Mouse (Mus musculus) limb, embryonic 10.5 days (tissue): ENCODE results near the gene Ncam2. TPM values are rescaled to one million over a fixed set of nuclear protein-coding genes. Genes with fewer than 3 reads are reported as not detected.

Source experiments
- DNase-seq: peaks from one replicate; pipeline ENCODE4 v3.0.0-alpha.2; 2017; ENCODE audit warnings: low spot score
- H3K27ac ChIP-seq: fragments of 300-500 bp; sonication (generic); 2 replicates; pipeline ENCODE4 v1.5.1; 2016; ENCODE audit warnings: mild to moderate bottlenecking
- H3K27me3 ChIP-seq: fragments of 300-500 bp; sonication (generic); 2 replicates; pipeline ENCODE4 v1.6.1; 2016; ENCODE audit warnings: low read depth, mild to moderate bottlenecking; ENCODE audit not compliant: poor library complexity, severe bottlenecking
- H3K36me3 ChIP-seq: fragments of 300-500 bp; sonication (generic); 2 replicates; pipeline ENCODE4 v1.6.1; 2016; ENCODE audit warnings: mild to moderate bottlenecking, moderate library complexity
- H3K4me1 ChIP-seq: fragments of 300-500 bp; sonication (generic); 2 replicates; pipeline ENCODE4 v1.6.1; 2016
- H3K4me3 ChIP-seq: fragments of 300-500 bp; sonication (generic); 2 replicates; pipeline ENCODE4 v1.5.1; 2016; ENCODE audit warnings: mild to moderate bottlenecking, moderate library complexity
- H3K9me3 ChIP-seq: fragments of 300-500 bp; sonication (generic); replicated peaks from 2 replicates; pipeline ENCODE4 v1.6.1; 2016; ENCODE audit warnings: mild to moderate bottlenecking
- WGBS: fragments of 180-500 bp; shearing (Covaris S2); methylation state at CpG from one replicate; pipeline ENCODE4 v1.1.7; 2016; 5-methylcytosine and 5-hydroxymethylcytosine counted together
- polyA plus RNA-seq: library from polyadenylated mRNA; unstranded; fragments of >200 nt; fragmentation: Nextera tagmentation; extraction: Ambion mirVana; gene quantifications from 2 replicates; pipeline ENCODE4 v1.2.1, GENCODE M21; 2016

The Ncam2 gene
- polyA plus RNA-seq, 1 experiment from 2014 or later, result 0.40 TPM

DNA sequence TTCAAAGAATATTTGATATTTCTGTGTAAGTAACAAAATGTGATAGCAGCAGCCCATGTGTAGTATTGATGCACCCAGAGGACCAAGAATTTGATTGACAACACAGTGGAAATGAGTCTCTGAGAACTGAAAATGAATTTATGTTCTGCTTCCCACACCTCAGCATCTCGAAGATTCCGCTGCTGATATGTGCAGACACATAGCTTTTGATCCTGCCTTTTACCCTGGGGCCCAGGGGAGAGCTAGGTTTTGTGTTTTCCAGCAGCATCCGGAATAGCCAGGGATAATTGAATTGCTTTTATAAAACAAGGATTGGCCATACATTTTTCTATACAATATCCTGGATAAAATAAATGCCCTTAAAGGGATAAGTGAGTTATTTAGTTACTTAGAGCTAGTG, 20.7 kb downstream of the Ncam2 start:
- H3K4me3 ChIP-seq, result no peak overlapping the region
- H3K27ac ChIP-seq, result no peak overlapping the region
- no peaks in the 10 kb centered on the region for H3K4me1 ChIP-seq
- H3K36me3 ChIP-seq, result no peaks in the 10 kb centered on the region
- 86% methylated on average over 3 of the region's 3 CpGs for WGBS
- no peaks in the 10 kb centered on the region for H3K9me3 ChIP-seq
- H3K27me3 ChIP-seq, result no peaks in the 10 kb centered on the region
- no peak for DNase-seq

DNA sequence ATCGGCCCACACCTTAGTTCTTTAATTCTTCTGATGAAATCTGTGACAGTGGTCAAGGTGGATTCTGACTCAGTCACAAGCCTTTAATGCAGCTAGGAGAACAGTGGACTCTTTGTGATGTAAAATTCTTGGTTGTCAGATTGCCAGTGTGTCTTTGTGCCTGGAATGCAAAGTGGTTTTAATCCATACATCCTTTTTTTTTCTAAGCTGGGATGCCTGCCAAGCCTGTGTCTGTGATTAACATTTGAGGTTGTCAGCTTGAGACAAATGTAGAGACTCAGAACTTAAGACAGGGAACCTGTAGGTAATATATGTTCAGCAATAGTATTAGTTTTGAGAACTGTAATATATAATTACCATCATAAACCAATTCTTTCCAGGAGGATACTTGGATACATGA, 23.3 kb downstream of the Ncam2 start:
- Histone ChIP-seq H3K36me3 (no peaks in the 10 kb centered on the region), H3K4me1 (no peaks in the 10 kb centered on the region), H3K4me3 (no peak overlapping the region), H3K9me3 (no peaks in the 10 kb centered on the region), H3K27ac (no peak overlapping the region), H3K27me3 (no peaks in the 10 kb centered on the region)
- 78% methylated on average over 1 of the region's 1 CpGs for WGBS
- DNase-seq, result no peak

DNA sequence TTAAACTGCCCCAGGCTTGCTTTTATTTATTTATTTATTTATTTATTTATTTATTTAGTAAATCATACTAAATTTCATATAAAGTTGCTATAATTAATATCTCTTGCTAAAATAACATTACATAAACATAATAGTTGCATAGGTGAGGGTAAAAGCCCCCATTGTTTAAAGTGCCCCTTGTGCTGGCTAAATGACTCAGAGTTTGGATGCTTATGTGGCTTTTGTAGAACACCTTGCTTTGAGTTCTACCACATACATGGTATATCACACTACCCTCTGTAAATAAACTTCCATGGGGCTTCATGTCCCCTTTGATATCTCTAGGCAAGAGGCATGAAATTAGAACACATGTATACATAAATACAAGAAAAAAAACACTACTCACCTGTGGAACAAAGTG, 23.8 kb downstream of the Ncam2 start:
- H3K27ac ChIP-seq, result no peak overlapping the region
- no peaks in the 10 kb centered on the region for H3K9me3 ChIP-seq
- H3K27me3 ChIP-seq, result no peaks in the 10 kb centered on the region
- no peaks in the 10 kb centered on the region for H3K36me3 ChIP-seq
- H3K4me1 ChIP-seq, result no peaks in the 10 kb centered on the region
- no peak for DNase-seq
- no peak overlapping the region for H3K4me3 ChIP-seq

DNA sequence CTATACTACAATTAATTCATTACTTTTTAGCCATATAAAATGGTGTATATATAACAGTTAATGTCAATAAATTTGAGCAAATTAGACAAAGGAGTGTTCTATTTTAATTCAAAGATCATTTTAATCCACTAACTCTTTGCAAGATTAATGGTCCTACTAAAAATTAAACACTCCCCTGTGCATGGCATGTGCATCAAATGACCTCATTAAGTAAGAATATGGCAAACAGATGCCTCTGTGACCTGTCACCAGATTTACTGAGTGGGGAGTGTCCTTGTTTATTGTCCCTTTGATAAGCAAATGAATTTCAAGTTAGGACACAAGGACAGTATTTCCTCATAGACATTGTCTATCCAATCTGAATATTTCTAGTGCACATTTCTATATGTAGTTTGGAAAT, 54.4 kb downstream of the Ncam2 start:
- H3K36me3 ChIP-seq, result no peaks in the 10 kb centered on the region
- H3K4me3 ChIP-seq, result no peak overlapping the region
- H3K4me1 ChIP-seq, result no peaks in the 10 kb centered on the region
- no peaks in the 10 kb centered on the region for H3K27me3 ChIP-seq
- H3K9me3 ChIP-seq, result no peaks in the 10 kb centered on the region
- H3K27ac ChIP-seq, result no peak overlapping the region
- DNase-seq, result no peak

DNA sequence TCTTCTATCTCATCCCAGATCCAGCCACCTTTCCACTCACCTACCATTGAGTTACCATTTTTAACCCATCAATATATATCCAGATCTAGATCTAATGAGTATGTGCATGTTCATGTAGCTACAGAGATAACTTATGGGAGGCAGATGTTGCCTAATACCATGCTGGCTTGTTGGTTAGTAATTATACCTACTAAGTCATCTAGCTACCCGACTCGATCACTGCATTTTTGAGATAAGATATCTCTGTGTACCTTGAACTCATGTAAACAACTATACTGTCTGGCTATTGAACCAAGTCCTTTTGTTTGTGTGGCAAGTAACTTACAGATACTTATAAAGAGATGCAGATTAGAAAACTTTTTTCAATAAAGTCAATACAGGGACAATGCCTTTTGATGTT, 59.9 kb downstream of the Ncam2 start:
- no peak for DNase-seq
- Histone ChIP-seq H3K9me3 (no peaks in the 10 kb centered on the region), H3K4me1 (no peaks in the 10 kb centered on the region), H3K4me3 (no peak overlapping the region), H3K27ac (no peak overlapping the region), H3K36me3 (no peaks in the 10 kb centered on the region), H3K27me3 (no peaks in the 10 kb centered on the region)
- WGBS, result 89% methylated on average over 2 of the region's 2 CpGs

DNA sequence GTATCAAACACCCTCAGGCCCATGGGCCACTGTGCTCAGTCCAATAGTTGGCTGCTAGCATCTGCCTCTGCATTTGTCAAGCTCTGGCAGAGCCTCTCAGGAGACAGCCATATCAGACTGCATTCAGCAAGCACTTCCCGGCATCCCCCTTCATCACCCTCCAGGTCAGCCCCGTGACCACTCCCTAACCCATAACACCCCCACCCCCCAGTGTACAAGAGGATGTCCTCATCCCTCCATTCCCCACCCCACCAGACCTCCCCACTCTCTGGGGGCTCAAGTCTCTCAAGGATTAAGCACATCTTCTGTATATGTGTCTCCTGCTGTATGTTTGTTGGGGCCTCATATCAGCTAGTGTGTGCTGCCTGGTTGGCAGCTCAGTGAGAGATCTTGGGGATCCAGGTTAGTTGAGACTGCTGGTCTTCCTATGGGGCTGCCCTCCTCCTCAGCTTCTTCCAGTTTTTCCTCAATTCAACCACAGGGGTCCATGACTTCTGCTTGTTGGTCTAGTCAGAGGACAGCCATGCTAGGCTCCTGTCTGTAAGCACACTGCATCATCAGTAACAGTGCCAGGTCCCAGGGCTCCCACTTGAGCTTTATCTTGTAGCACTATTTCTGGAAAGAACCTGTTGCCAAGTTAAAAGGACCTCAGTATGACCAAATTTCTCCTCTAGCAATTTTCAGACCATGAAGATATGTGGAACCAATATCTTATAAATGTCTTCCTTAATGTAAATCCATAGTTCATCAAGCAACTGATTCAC, 73.3 kb downstream of the Ncam2 start:
- Histone ChIP-seq H3K4me1 (no peaks in the 10 kb centered on the region), H3K27me3 (no peaks in the 10 kb centered on the region), H3K9me3 (no peaks in the 10 kb centered on the region), H3K36me3 (no peaks in the 10 kb centered on the region), H3K27ac (no peak overlapping the region), H3K4me3 (no peak overlapping the region)
- 80% methylated on average over 2 of the region's 2 CpGs for WGBS
- no peak for DNase-seq

DNA sequence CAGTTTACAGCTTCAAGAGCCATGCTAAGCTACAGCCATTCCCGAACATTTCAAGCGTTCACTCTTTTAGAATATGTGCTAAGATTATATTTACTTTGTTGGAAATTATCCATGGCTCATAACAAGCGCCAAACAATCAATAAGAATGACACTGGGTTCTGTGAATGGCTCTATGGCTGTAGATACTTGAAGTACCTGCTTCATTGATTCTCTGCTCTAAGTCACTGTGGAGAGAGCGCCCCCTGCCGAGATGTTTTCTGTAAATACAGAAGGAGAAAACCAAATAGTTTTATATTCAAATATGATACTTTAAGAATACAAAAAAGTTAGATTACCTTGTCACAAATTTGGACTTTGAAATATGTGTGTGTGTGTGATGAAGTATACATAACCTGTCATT, 83.7 kb downstream of the Ncam2 start:
- H3K4me1 ChIP-seq, result no peaks in the 10 kb centered on the region
- WGBS, result 40% methylated on average over 5 of the region's 5 CpGs

DNA sequence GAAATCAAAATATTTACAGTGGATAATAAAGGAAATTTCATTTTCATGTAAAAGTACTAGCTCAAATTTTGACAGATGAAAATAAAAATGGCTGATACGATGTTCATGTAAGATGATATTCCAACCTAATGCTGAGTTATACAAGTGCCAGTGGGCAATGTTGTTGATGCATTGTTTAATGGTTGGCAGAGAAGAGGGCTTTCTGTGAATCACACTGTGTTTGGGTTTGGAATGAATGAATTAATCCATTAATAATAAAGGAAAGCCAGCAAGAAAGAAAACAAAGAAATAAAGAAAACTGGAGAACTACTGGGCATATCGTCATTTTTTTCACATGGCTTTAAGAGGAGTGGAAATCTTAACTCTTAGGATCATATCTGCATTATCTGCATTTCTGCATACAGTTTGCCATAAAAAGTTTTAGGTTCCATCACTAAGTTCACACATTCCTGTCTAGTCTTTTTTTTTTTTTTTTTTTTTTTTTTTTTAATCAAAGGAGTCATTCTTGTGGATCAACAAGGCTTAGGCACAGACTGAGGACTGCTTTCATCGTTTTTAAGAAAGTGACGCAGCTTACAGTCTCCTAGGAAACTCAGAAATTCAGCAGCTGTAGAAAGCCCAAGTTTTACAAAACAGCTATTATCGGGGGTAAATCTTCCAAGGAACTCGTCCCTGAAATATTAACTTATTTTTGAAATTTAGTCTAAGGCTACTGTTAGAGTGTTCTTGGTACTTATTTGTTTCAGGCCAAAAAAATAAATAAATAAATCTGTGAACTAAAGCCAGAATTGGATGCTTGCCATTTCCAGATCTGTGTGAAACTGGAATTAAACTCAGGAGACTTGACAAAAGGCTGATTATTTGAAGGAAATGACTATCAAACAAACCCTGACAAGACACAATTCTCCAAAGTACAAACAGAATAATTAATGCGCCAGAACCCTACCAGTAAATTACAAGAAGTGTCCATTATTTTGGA, 84.7 kb downstream of the Ncam2 start:
- WGBS, result 84% methylated on average over 7 of the region's 7 CpGs

More for the DNA sequence above, 83.7 kb downstream of the Ncam2 start:
- peak; percentile 57 for DNase-seq
- no peak overlapping the region for H3K27ac ChIP-seq
- no peaks in the 10 kb centered on the region for H3K9me3 ChIP-seq
- no peaks in the 10 kb centered on the region for H3K27me3 ChIP-seq
- H3K4me3 ChIP-seq, result no peak overlapping the region
- H3K36me3 ChIP-seq, result no peaks in the 10 kb centered on the region

DNA sequence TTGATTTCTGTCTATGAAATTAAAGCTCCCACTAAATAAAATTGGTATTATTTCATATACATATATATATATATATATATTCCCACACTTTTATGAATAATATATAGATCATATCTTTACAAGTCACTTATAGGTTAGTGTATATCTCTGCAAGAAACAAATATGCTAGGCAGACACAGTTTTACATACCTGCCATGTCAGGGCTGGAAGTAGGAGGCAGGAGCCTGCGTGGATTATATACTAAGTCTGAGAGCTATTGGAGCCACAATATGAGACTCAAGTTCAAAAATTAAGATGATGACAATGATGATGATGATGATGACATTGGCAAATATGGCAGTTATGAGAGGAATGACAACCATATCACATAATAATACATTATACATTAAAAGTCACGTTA, 85.4 kb downstream of the Ncam2 start:
- Histone ChIP-seq H3K4me1 (no peaks in the 10 kb centered on the region), H3K36me3 (no peaks in the 10 kb centered on the region), H3K9me3 (no peaks in the 10 kb centered on the region), H3K27me3 (no peaks in the 10 kb centered on the region), H3K27ac (no peak overlapping the region), H3K4me3 (no peak overlapping the region)
- 91% methylated on average over 2 of the region's 2 CpGs for WGBS
- no peak for DNase-seq

More for the DNA sequence above, 84.7 kb downstream of the Ncam2 start:
- no peaks in the 10 kb centered on the region for H3K9me3 ChIP-seq
- no peaks in the 10 kb centered on the region for H3K36me3 ChIP-seq
- H3K4me1 ChIP-seq, result no peaks in the 10 kb centered on the region
- no peaks in the 10 kb centered on the region for H3K27me3 ChIP-seq
- no peak overlapping the region for H3K4me3 ChIP-seq
- no peak overlapping the region for H3K27ac ChIP-seq
- no peak for DNase-seq

DNA sequence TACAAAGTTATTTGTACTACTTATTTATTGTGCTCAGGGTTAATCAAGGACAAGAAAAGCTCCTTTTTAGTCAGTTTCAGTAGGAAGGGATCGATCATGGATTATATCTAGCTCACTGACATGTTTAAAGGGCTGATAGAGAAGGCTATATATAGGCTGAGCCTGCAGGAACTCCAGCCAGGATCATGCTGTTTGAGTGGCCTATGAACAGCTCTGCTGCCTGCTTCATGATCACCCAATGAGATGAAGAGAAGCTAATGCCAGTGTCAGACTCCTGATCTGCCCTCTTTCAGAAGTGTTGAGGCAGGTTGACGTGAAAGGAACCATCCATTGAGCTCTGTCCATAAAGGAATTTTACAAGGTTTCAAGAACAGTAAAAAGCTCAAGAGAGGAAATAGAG, 103.3 kb downstream of the Ncam2 start:
- DNase-seq, result no peak
- Histone ChIP-seq H3K9me3 (no peaks in the 10 kb centered on the region), H3K4me3 (no peak overlapping the region), H3K36me3 (no peaks in the 10 kb centered on the region), H3K27me3 (no peaks in the 10 kb centered on the region), H3K27ac (no peak overlapping the region), H3K4me1 (no peaks in the 10 kb centered on the region)
- 80% methylated on average over 2 of the region's 2 CpGs for WGBS

DNA sequence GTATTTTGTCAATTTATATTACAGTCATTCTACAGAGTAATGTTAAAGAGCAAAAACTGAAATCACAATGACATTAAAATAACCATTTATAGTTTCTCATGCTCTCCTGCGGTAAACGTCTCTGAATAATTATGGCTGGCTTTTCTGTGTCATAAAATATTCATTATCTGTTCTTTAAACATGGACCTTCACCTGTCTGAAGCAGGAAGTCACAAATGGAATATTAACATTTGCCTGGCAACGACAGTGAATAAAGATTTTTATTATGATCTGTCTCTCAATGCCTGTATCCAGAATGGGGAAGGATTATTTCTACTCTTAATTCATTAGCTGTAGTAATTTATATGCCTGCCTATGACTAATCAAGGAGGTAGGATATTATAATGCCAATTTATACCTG, 108.7 kb downstream of the Ncam2 start:
- no peak for DNase-seq
- WGBS, result 91% methylated on average over 3 of the region's 3 CpGs
- no peaks in the 10 kb centered on the region for H3K36me3 ChIP-seq
- H3K4me3 ChIP-seq, result no peak overlapping the region
- H3K4me1 ChIP-seq, result no peaks in the 10 kb centered on the region
- no peaks in the 10 kb centered on the region for H3K27me3 ChIP-seq
- H3K9me3 ChIP-seq, result no peaks in the 10 kb centered on the region
- H3K27ac ChIP-seq, result no peak overlapping the region

DNA sequence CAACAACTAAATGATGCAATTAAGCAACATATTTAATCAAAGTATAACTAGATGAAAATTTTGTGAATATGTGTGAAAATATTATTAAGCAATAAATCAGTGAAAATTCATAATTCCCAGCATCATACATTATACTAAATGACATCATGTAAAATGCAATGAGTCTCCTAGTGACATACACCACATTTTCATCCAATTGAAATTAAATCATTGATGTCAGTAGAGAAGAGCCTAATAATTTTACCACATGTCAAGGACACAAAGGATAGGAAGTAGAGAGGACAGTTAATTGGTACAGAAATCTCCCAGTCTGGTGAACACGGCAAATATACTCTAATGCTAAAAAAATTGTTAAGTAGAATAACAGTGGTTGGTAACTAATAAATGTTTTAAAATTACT, 118.5 kb downstream of the Ncam2 start:
- Histone ChIP-seq H3K36me3 (no peaks in the 10 kb centered on the region), H3K9me3 (no peaks in the 10 kb centered on the region), H3K4me1 (no peaks in the 10 kb centered on the region), H3K27ac (no peak overlapping the region), H3K27me3 (no peaks in the 10 kb centered on the region), H3K4me3 (no peak overlapping the region)
- 81% methylated on average over 1 of the region's 1 CpGs for WGBS
- no peak for DNase-seq

DNA sequence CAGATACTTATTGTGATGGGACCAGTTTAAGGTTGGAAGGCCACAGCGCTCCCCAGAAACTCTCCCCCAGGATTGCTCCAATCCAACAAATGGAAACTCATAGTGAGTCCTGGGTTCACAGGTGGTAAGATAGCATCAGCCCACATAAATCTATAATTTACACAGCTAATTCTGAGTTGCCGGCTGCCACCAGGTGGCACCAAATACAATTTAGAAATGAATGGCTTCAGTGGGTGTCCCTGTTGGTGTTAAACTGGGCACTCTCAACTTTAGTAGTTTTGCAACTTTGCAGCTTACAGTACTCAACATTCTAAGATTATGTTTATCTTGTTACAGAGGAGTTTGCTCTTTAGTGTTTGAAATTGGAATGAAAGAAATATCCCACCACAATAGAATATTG, 130.0 kb downstream of the Ncam2 start:
- WGBS, result 21% methylated on average over 2 of the region's 2 CpGs
- Histone ChIP-seq H3K4me1 (no peaks in the 10 kb centered on the region), H3K27me3 (no peaks in the 10 kb centered on the region), H3K27ac (no peak overlapping the region), H3K4me3 (no peak overlapping the region), H3K36me3 (no peaks in the 10 kb centered on the region), H3K9me3 (no peaks in the 10 kb centered on the region)
- DNase-seq, result peak; percentile 58
